Mouse (Mus musculus): ENCODE data around the gene Dnajc21.

DNA sequence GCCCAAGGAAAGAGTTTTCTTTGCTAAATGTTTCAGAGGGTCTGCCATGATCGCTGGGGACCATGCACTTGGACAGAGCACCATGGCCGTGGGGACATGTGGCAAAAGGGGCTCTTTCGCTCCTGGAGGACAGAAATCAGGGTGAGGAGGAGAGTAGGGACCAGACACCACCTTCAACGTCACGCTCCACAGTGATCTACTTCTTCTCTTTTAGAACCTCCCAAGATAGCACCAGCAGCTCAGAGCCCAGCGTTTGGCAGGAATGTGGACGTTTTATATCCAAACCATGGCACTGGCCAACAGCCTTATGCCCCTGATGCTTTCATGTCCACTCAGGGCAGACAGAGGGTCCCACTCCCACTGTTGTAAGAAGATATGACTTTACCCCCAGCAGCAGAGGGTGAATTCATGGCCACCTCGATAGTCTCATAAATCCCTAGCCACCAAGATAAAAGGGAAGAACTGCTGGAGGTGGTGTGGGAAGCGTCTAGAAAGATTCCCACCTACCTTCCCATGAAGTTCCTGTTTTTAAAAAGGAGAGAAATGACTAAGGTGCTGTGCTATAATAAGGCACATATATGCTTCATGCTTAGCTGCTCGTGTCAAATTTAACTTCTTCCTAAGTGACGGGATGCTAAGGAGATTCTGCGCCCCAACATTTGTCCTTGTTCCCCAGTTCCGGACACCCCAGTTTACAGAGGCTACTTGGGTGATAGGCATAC is 43.6 kb downstream of the Dnajc21 start:
- TF ChIP-seq EP300 (IDR thresholded peaks at IDR 0.05; ENCODE audit: insufficient read depth, low read depth, low read length) (no peak), CTCF (IDR thresholded peaks at IDR 0.05) (no peak)

Data from heart, adult 2 months (tissue).